Mouse (Mus musculus) stomach, embryonic 14.5 days (tissue): Measurements from ENCODE around the gene Basp1. TPM values are rescaled to one million over a fixed set of nuclear protein-coding genes. Genes with fewer than 3 reads are reported as not detected.
A peak's percentile ranks its signal among the peaks of the same experiment; 100 is the strongest.

Source experiments
- ATAC-seq: fragments of 200-750 bp; cut with Nextera tagmentation; 2 replicates; pipeline ENCODE4 v1.8.0; 2017; ENCODE audit warnings: low read depth, moderate TSS enrichment; ENCODE audit not compliant: insufficient number of reproducible peaks, insufficient read depth, low FRiP score
- H3K27ac ChIP-seq: fragments of 300-500 bp; sonication (generic); 2 replicates; pipeline ENCODE4 v1.5.1; 2014; ENCODE audit warnings: mild to moderate bottlenecking, low read length, moderate library complexity, mixed read lengths
- H3K27me3 ChIP-seq: fragments of 300-500 bp; sonication (generic); 2 replicates; pipeline ENCODE4 v1.6.1; 2014; ENCODE audit warnings: low read length, control low read depth, mixed read lengths; ENCODE audit not compliant: control insufficient read depth, insufficient read depth
- H3K36me3 ChIP-seq: fragments of 300-500 bp; sonication (generic); 2 replicates; pipeline ENCODE4 v1.6.1; 2014; ENCODE audit warnings: mild to moderate bottlenecking, control low read depth, low read length, moderate library complexity, mixed read lengths; ENCODE audit not compliant: control insufficient read depth, insufficient read depth
- H3K4me1 ChIP-seq: fragments of 300-500 bp; sonication (generic); 2 replicates; pipeline ENCODE4 v1.6.1; 2014; ENCODE audit warnings: low read length, control low read depth, mixed read lengths; ENCODE audit not compliant: control insufficient read depth, insufficient read depth
- H3K4me2 ChIP-seq: fragments of 300-500 bp; sonication (generic); replicated peaks from 2 replicates; pipeline ENCODE4 v1.6.1; 2014; ENCODE audit warnings: low read depth, low read length, control low read depth
- H3K4me3 ChIP-seq: fragments of 300-500 bp; sonication (generic); 2 replicates; pipeline ENCODE4 v1.5.1; 2014; ENCODE audit warnings: low read depth, low read length, control low read depth
- H3K9ac ChIP-seq: fragments of 300-500 bp; sonication (generic); replicated peaks from 2 replicates; pipeline ENCODE4 v1.6.1; 2014; ENCODE audit warnings: low read depth, mild to moderate bottlenecking, control low read depth, low read length, moderate library complexity, mixed read lengths
- H3K9me3 ChIP-seq: fragments of 300-500 bp; sonication (generic); 2 replicates; pipeline ENCODE4 v1.6.1; 2016; ENCODE audit warnings: low read depth, low read length, control low read depth; ENCODE audit not compliant: control insufficient read depth
- WGBS: fragments of 180-500 bp; shearing (Covaris S2); extraction: QIAGEN DNeasy Blood & Tissue Kit; methylation state at CpG from one replicate; pipeline ENCODE4 v1.1.7; 2014; 5-methylcytosine and 5-hydroxymethylcytosine counted together
- polyA plus RNA-seq: library from polyadenylated mRNA; unstranded; fragments of >200 nt; fragmentation: Nextera tagmentation; extraction: Ambion mirVana; gene quantifications from 2 replicates; pipeline ENCODE4 v1.2.1, GENCODE M21; 2014

Basp1 gene
- polyA plus RNA-seq, 1 experiment from 2014 or later = 29.3 TPM

GRCm38 (mm10) chr15:25395912-25396590, 17.5 kb downstream of the Basp1 start:
- ATAC-seq = no peak
- Histone ChIP-seq H3K27me3 (no peaks in the 10 kb centered on the region), H3K4me1 (0 out of 2 replicates have a peak, but pooled peaks cover 8% of the 10 kb centered on the region), H3K36me3 (no peaks in the 10 kb centered on the region), H3K27ac (no peak overlapping the region), H3K4me2 (no peak overlapping the region), H3K4me3 (no peak overlapping the region), H3K9me3 (no peaks in the 10 kb centered on the region), H3K9ac (no peak overlapping the region)
- 74% methylated on average over 8 of the region's 9 CpGs for WGBS

GRCm38 (mm10) chr15:25392525-25393099, 21.0 kb downstream of the Basp1 start:
- Histone ChIP-seq H3K36me3 (no peaks in the 10 kb centered on the region), H3K9ac (no peak overlapping the region), H3K4me1 (0 out of 2 replicates have a peak, but pooled peaks cover 8% of the 10 kb centered on the region), H3K9me3 (no peaks in the 10 kb centered on the region), H3K27me3 (no peaks in the 10 kb centered on the region), H3K27ac (no peak overlapping the region), H3K4me3 (no peak overlapping the region), H3K4me2 (no peak overlapping the region)
- WGBS = 67% methylated on average over 4 of the region's 4 CpGs
- ATAC-seq = no peak

GRCm38 (mm10) chr15:25391210-25391609, 22.4 kb downstream of the Basp1 start:
- ATAC-seq = no peak
- 0 out of 2 replicates have a peak, but pooled peaks cover 7% of the 10 kb centered on the region for H3K4me1 ChIP-seq
- H3K4me2 ChIP-seq = no peak overlapping the region
- no peaks in the 10 kb centered on the region for H3K9me3 ChIP-seq
- no peaks in the 10 kb centered on the region for H3K36me3 ChIP-seq
- 62% methylated on average over 5 of the region's 5 CpGs for WGBS
- no peak overlapping the region for H3K9ac ChIP-seq
- 0 out of 2 replicates have a peak overlapping the region, but pooled peaks have one; percentile 6 for H3K27ac ChIP-seq
- no peak overlapping the region for H3K4me3 ChIP-seq
- H3K27me3 ChIP-seq = no peaks in the 10 kb centered on the region

DNA sequence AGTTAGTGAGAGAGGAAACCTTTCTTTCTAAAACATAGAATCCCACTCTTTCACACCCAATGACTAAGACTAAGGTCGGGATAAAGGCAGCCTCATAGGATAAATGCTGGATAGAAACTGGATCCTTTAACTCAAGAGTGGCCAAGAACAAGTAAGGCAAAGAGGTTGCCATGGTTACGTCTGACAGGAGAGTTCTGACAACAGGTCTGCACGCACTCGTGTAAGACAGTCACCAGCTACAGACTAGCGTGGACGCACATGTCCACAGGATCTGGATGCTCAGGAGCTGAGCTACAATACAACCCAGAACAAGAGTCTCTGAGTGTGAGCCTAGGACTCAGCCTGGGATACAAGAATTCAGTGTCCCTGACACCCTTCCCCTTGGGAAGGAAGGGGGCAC, 26.0 kb downstream of the Basp1 start:
- 82% methylated on average over 6 of the region's 6 CpGs for WGBS
- no peaks in the 10 kb centered on the region for H3K36me3 ChIP-seq
- H3K4me1 ChIP-seq = 0 out of 2 replicates have a peak, but pooled peaks cover 3% of the 10 kb centered on the region
- no peaks in the 10 kb centered on the region for H3K9me3 ChIP-seq
- no peak overlapping the region for H3K4me3 ChIP-seq
- H3K27ac ChIP-seq = no peak overlapping the region
- no peak overlapping the region for H3K4me2 ChIP-seq
- ATAC-seq = no peak
- no peak overlapping the region for H3K9ac ChIP-seq
- no peaks in the 10 kb centered on the region for H3K27me3 ChIP-seq

GRCm38 (mm10) chr15:25380051-25380450, 33.5 kb downstream of the Basp1 start:
- H3K9ac ChIP-seq = no peak overlapping the region
- no peak for ATAC-seq
- no peaks in the 10 kb centered on the region for H3K36me3 ChIP-seq
- 71% methylated on average over 5 of the region's 5 CpGs for WGBS
- H3K4me2 ChIP-seq = no peak overlapping the region
- no peaks in the 10 kb centered on the region for H3K9me3 ChIP-seq
- H3K4me3 ChIP-seq = no peak overlapping the region
- peaks cover 4% of the 10 kb centered on the region; the same call in 1 of the 2 replicates for H3K4me1 ChIP-seq
- H3K27ac ChIP-seq = no peak overlapping the region
- no peaks in the 10 kb centered on the region for H3K27me3 ChIP-seq

- Histone ChIP-seq H3K4me2 (no peak overlapping the region), H3K27ac (no peak overlapping the region), H3K9me3 (no peaks in the 10 kb centered on the region), H3K4me3 (no peak overlapping the region), H3K36me3 (no peaks in the 10 kb centered on the region), H3K4me1 (peaks cover 4% of the 10 kb centered on the region; the same call in 1 of the 2 replicates), H3K27me3 (no peaks in the 10 kb centered on the region), H3K9ac (no peak overlapping the region)
- WGBS = 83% methylated on average over 8 of the region's 8 CpGs
- ATAC-seq = no peak
These were observed 34.9 kb downstream of the Basp1 start for GRCm38 (mm10) chr15:25378707-25379106.

DNA sequence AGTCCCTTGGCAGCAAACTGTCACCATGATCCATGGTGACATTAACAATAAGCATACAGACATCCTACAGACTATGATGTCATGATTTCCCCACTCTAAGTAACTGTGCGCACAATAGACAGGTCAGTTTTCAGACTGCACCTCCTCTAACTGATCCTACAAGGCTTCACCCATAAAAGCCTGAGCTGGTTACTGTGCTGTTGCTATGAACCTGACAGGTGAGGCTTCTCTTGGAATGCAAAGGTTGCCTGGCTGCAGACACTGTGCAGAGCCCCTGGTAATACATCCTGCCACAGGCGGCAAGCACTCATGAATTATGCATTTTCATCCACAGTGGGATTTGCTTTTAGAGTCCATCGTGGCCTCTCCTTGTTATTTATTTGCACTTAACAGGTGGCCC, 36.6 kb downstream of the Basp1 start:
- H3K4me2 ChIP-seq = no peak overlapping the region
- H3K4me3 ChIP-seq = no peak overlapping the region
- H3K36me3 ChIP-seq = no peaks in the 10 kb centered on the region
- H3K27ac ChIP-seq = no peak overlapping the region
- no peak overlapping the region for H3K9ac ChIP-seq
- H3K27me3 ChIP-seq = no peaks in the 10 kb centered on the region
- peaks cover 4% of the 10 kb centered on the region; the same call in 1 of the 2 replicates for H3K4me1 ChIP-seq
- H3K9me3 ChIP-seq = no peaks in the 10 kb centered on the region
- WGBS = 34% methylated on average over 3 of the region's 3 CpGs
- peak; percentile 50; the same call in 1 of the 2 replicates for ATAC-seq

DNA sequence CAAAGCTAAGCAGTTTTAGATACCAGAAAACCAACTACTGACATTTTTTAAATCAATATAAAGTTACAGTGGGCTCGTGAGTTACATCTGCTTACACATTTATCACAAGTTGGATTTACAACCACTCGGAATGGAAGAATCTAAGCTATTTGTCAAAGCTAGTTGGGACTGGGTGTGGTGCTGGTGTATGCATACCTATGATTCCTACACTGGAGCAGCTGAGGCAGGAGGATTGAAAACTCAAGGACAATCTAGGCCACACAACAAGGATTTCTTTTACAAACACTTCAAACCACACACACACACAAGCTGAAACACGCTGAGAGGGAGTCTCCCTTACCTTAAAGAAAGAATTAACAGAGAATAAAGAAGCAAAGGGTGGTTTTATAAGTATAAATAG, 40.1 kb downstream of the Basp1 start:
- Histone ChIP-seq H3K9ac (no peak overlapping the region), H3K36me3 (no peaks in the 10 kb centered on the region), H3K27ac (no peak overlapping the region), H3K4me3 (no peak overlapping the region), H3K4me2 (no peak overlapping the region), H3K9me3 (no peaks in the 10 kb centered on the region), H3K4me1 (peaks cover 4% of the 10 kb centered on the region; the same call in 1 of the 2 replicates), H3K27me3 (no peaks in the 10 kb centered on the region)
- WGBS = 62% methylated on average over 3 of the region's 3 CpGs
- no peak for ATAC-seq
